Mouse (Mus musculus): ENCODE data around the gene Tmprss5.

Gene Tmprss5

GRCm38 (mm10) chr9:49081107-49081506 lies at the start of gene Tmprss5:
Gene Tmprss5, plus strand, starts transcription at chr9:49081260.
- no peak for DNase-seq

DNA sequence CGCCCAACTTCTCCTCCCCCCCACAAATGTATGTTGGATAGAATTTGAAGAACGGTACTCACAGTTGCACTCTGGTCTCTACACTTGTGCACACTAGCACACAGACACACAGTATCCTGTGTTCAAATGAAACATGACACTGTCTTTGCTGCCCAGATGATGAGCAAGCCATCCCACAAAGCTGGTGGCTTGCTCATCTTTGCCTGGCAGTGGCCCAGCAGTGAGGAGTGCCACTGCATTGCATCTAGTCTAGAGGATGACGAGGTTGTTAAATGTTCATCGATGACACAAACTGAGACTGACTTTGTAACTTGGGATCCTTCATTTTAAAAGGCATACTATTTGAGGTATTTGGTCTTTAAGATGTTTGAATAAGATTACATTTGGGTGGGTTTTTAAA lies 46.3 kb upstream of the Tmprss5 start:
- no peak for DNase-seq

DNA sequence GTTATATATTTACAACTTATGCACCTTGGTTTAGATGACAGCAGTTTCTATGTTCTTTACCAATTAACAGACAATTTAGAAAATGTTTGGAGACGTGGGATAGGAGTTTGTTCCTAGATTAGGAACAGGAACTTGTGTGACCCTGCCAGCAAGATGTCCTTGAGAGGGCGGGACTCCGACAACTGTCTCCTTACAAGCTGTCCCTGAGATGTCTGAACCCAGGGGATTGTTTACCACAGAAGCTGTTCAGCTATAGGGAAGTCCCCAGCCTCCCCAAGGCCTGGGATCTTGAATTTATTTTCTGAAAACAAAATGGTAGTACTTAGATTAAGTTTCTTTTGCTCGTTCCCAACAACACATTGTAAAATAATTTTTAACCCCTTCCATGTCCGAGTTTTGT lies 30.2 kb upstream of the Tmprss5 start:
- DNase-seq, result no peak

DNA sequence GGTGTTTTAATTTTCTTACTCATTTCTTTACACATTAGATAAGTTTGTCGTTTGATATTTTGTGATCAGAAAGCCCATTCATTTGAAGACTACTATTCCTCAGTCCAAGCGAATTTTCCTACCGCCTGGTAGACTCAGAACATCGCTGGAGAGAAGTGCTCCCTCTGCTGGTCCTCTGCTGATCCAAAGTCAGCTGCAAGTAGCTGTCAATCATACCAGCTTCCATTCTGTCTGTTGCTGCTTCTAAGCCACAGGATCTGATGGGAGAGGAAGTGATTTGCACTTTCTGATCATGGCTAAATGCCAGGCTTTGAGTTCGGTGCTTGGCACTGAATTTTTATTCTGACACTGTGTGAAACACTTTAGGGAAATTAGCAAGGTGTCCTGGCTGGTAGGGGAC lies 29.7 kb upstream of the Tmprss5 start:
- peak; percentile 23 for DNase-seq

GRCm38 (mm10) chr9:49054028-49054427 lies 27.0 kb upstream of the Tmprss5 start:
- DNase-seq, result no peak

GRCm38 (mm10) chr9:49055333-49056205 lies 25.5 kb upstream of the Tmprss5 start, which contains the start of gene Zw10:
Gene Zw10, plus strand, starts transcription at chr9:49055613.
- peak; percentile 93 for DNase-seq

- DNase-seq, result no peak
These were observed 4.2 kb upstream of the Tmprss5 start for GRCm38 (mm10) chr9:49076847-49077246.

- DNase-seq, result peak; percentile 69
These were observed 501 bp downstream of the Tmprss5 start for GRCm38 (mm10) chr9:49081561-49081960.

- no peak for DNase-seq
These were observed 6.3 kb downstream of the Tmprss5 start for GRCm38 (mm10) chr9:49087317-49087716.

GRCm38 (mm10) chr9:49098871-49099270 lies 17.8 kb downstream of the Tmprss5 start:
- DNase-seq, result no peak

- no peak for DNase-seq
These were observed 21.3 kb downstream of the Tmprss5 start for GRCm38 (mm10) chr9:49102328-49102727.

GRCm38 (mm10) chr9:49109101-49109500 lies 28.0 kb downstream of the Tmprss5 start:
- DNase-seq, result no peak

GRCm38 (mm10) chr9:49110476-49111220 lies 29.6 kb downstream of the Tmprss5 start:
- DNase-seq, result no peak

- no peak for DNase-seq
These were observed 30.2 kb downstream of the Tmprss5 start for GRCm38 (mm10) chr9:49111296-49111695.

DNA sequence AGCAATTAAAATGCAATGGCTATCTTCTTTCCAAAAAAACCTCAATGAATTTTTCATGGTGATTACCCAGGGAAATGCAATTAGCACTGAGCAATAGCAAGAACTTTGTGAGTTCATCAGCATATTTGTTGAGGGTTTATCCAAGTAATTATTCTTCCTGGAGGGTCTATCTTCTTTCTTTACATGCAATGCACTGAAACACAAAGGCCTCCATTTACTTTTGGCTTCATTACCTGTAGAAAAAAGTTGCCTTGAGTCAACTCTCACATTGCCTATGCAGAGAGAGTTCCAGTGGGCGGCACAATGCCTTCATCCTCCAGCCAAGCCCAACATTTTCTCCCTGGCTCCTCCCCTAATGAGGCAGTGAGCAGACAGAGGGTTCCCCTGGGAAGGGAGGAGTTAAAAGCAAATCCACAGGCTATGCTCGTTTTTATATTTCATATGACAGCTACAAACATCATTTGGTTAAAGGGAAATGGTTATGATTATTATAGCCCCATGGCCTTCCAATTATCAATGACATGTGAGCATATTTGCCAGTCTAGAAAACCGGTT lies 37.3 kb downstream of the Tmprss5 start:
- DNase-seq, result no peak

- peak; percentile 6 for DNase-seq
These were observed 38.7 kb downstream of the Tmprss5 start for GRCm38 (mm10) chr9:49119759-49120158.

DNA sequence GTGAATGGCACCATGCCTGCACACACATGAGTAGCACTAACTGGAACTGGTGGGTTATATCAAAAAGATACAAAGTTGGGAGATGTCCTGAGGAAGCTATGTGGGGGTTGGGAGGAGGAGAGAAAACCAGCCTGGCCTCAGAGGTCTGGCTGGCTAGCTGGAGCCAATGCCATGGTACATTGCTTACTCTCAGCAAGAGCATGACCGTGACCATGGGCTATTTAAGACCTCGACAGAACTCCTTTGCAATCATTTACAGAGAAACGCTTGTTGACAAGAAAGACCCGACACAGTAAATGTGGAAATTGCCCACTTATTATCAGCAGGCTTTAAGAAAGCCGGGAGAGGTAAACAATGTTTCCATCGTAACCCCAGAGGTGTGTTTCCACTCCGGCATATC lies 44.6 kb downstream of the Tmprss5 start:
- no peak for DNase-seq

- no peak for DNase-seq
These were observed 49.5 kb downstream of the Tmprss5 start for GRCm38 (mm10) chr9:49130514-49131010.

- no peak for DNase-seq
These were observed 62.8 kb downstream of the Tmprss5 start for GRCm38 (mm10) chr9:49143841-49144240.

DNA sequence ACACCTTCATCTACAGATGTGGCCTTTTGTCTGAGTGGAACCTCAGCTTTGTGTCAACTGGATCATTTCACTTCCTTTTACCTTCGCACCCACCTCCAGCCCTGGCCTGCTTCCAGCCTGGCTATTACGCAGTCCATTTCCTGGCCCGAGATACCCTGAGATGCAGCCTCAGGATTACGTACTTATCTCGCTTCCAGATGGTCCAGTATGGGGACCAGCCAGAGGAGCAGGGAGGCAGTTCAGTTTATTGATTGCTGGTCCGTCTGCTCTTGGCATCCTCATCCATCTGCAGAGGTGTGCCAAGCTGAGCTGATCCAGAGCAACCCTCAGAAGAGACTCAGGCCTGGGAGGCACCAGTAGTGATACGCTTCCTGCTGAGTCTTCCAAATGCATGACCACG lies 64.7 kb downstream of the Tmprss5 start:
- DNase-seq, result no peak

DNA sequence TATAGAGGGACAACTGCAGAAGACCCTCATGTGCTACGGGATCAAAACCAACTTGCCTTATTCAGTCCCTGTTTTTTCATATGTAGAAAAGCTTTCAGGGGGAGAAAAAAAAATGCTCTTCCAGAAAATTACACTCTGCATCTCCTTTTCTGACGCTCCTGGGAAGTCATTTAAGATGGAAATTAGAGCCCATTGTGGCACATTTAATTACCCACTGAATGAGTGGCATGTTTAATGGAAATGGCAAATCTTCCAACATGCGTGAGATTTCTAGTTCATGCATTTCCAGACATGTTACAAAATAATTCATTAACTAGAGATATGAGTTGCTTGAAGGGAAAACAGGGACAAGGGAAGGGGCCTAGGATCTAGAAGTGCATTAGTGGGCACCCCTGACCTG lies 66.0 kb downstream of the Tmprss5 start:
- DNase-seq, result no peak

Data from cerebellum, adult 11 months (tissue).